Mouse (Mus musculus) limb, embryonic 14.5 days (tissue): ENCODE data around the gene Ap1b1. TPM values are rescaled to one million over a fixed set of nuclear protein-coding genes. Genes with fewer than 3 reads are reported as not detected.

Source experiments
- ATAC-seq: fragments of 200-750 bp; cut with Nextera tagmentation; 2 replicates; pipeline ENCODE4 v1.8.0; 2017; ENCODE audit warnings: low read depth, moderate number of reproducible peaks, moderate TSS enrichment; ENCODE audit not compliant: low FRiP score
- DNase-seq: peaks from one replicate; pipeline ENCODE4 v3.0.0-alpha.2; 2015; ENCODE audit warnings: low spot score
- H3K27ac ChIP-seq: fragments of 300-500 bp; sonication (generic); replicated peaks from 2 replicates; pipeline ENCODE4 v1.5.1; 2014; ENCODE audit warnings: low read depth, mild to moderate bottlenecking, low read length, moderate library complexity, mixed read lengths
- H3K27me3 ChIP-seq: fragments of 300-500 bp; sonication (generic); 2 replicates; pipeline ENCODE4 v1.6.1; 2014; ENCODE audit warnings: low read length, mixed read lengths; ENCODE audit not compliant: control insufficient read depth, insufficient read depth
- H3K36me3 ChIP-seq: fragments of 300-500 bp; sonication (generic); 2 replicates; pipeline ENCODE4 v1.6.1; 2014; ENCODE audit warnings: mild to moderate bottlenecking, low read length, moderate library complexity, mixed read lengths; ENCODE audit not compliant: control insufficient read depth, insufficient read depth
- H3K4me1 ChIP-seq: fragments of 300-500 bp; sonication (generic); 2 replicates; pipeline ENCODE4 v1.6.1; 2014; ENCODE audit warnings: antibody characterized with exemption, low read length, mixed read lengths; ENCODE audit not compliant: control insufficient read depth, insufficient read depth
- H3K4me2 ChIP-seq: fragments of 300-500 bp; sonication (generic); replicated peaks from 2 replicates; pipeline ENCODE4 v1.6.1; 2014; ENCODE audit warnings: low read depth, mild to moderate bottlenecking, low read length, moderate library complexity; ENCODE audit not compliant: severe bottlenecking
- H3K4me3 ChIP-seq: fragments of 300-500 bp; sonication (generic); replicated peaks from 2 replicates; pipeline ENCODE4 v1.5.1; 2014; ENCODE audit warnings: low read length
- H3K9ac ChIP-seq: fragments of 300-500 bp; sonication (generic); 2 replicates; pipeline ENCODE4 v1.6.1; 2014; ENCODE audit warnings: mild to moderate bottlenecking, low read depth, low read length, moderate library complexity; ENCODE audit not compliant: severe bottlenecking
- H3K9me3 ChIP-seq: fragments of 300-500 bp; sonication (generic); 2 replicates; pipeline ENCODE4 v1.6.1; 2016; ENCODE audit warnings: low read length; ENCODE audit not compliant: control insufficient read depth
- POLR2A ChIP-seq: fragments of 200-500 bp; IDR thresholded peaks from 2 replicates; pipeline ENCODE4 v1.8.0; 2012; ENCODE audit warnings: inconsistent platforms, mild to moderate bottlenecking, moderate library complexity, borderline replicate concordance; ENCODE audit not compliant: insufficient read depth, insufficient read length; ENCODE audit errors: extremely low read depth
- WGBS: fragments of 180-500 bp; shearing (Covaris S2); extraction: QIAGEN DNeasy Blood & Tissue Kit; methylation state at CpG from one replicate; pipeline ENCODE4 v1.1.7; 2014; 5-methylcytosine and 5-hydroxymethylcytosine counted together
- polyA plus RNA-seq, 2 experiments: library from polyadenylated mRNA; depleted of rRNA in 1 of 2; stranded (reverse) in 1 of 2; unstranded in 1 of 2; fragments of >200 nt; fragmentation: Nextera tagmentation in 1 of 2; extraction: Ambion mirVana in 1 of 2; gene quantifications; 2 replicates each; pipeline versions ENCODE4 v1.2.1 to v1.2.3; 2012 to 2014

Gene Ap1b1
- polyA plus RNA-seq, 2 experiments: 49.0 to 52.0 TPM

DNA sequence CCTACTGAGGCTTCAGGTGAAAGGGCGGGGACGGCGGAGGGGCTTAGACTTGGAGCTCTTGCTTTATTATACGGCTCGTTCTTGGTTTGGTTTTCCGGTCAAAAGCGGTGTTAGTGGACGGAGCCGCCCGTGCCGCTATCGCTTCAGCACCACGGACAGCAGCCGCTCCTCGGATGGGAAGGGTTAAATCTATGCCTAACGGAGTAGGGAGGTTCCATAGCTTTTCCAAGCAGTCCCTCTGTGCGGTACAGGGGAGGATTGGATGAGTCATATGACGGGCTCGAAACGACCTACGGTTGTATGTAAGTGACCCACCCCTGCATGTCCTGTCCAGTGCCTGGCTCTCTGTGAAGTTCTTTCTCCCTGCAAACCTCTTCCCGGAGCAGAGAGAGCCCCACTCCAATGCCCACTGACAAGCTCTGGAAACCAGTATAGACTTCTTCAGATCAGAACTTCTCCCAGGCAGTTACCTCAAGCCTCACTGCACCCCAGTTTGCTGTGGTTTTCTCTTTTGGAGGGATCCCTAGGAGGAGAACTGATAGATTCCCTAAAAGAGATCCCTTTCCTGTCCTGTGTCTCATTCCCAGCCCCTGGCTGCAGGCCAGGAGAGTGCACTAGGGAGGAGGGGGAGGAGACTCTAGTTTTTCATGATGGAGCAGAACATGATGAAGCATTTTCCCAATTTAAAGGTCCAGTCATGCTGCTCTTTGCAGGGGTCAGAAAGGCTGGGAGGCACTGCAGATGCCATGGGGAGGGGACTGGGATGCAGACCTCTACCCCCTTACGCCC is 37.2 kb upstream of the Ap1b1 start:
- 4% methylated on average over 23 of the region's 23 CpGs for WGBS
- Histone ChIP-seq H3K36me3 (no peaks in the 10 kb centered on the region), H3K4me1 (no peaks in the 10 kb centered on the region; the same call in 1 of the 2 replicates), H3K9me3 (no peaks in the 10 kb centered on the region), H3K4me3 (no peak overlapping the region), H3K27me3 (peaks cover 69% of the 10 kb centered on the region), H3K27ac (no peak overlapping the region), H3K4me2 (no peak overlapping the region), H3K9ac (no peak overlapping the region)
- TF ChIP-seq POLR2A: no peak
- peak; percentile 73 for DNase-seq
- ATAC-seq: no peak

DNA sequence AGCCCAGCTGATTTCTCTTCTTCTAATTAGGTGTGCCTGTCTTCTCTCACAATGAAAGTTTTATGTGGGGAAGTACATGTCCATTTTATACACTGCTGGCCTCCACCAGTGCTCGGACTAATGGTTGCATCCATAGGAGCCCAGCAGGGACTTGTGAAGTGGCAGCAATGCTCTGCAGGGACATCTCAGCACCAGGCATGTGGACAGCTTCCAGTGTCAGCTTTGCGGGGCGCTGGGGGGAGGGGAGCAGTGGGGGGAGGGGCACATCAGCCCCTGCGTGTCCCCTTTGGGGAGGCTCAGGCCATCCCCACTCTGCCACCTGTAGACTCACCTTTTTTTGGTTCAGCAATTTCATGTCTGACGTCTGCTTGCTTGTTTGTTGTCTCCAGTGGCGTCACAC is 33.2 kb upstream of the Ap1b1 start:
- ATAC-seq: no peak
- H3K4me2 ChIP-seq: no peak overlapping the region
- no peak for TF ChIP-seq POLR2A
- H3K27me3 ChIP-seq: peaks cover 33% of the 10 kb centered on the region
- no peaks in the 10 kb centered on the region for H3K9me3 ChIP-seq
- no peak overlapping the region for H3K9ac ChIP-seq
- no peak overlapping the region for H3K27ac ChIP-seq
- 1% methylated on average over 5 of the region's 6 CpGs for WGBS
- H3K4me1 ChIP-seq: no peaks in the 10 kb centered on the region
- H3K4me3 ChIP-seq: no peak overlapping the region
- no peaks in the 10 kb centered on the region for H3K36me3 ChIP-seq
- DNase-seq: no peak

GRCm38 (mm10) chr11:4953918-4954317 is 32.7 kb upstream of the Ap1b1 start:
- Histone ChIP-seq H3K36me3 (no peaks in the 10 kb centered on the region), H3K9me3 (no peaks in the 10 kb centered on the region), H3K9ac (no peak overlapping the region), H3K27me3 (peaks cover 27% of the 10 kb centered on the region), H3K27ac (no peak overlapping the region), H3K4me3 (no peak overlapping the region), H3K4me2 (no peak overlapping the region), H3K4me1 (no peaks in the 10 kb centered on the region)
- ATAC-seq (no peak), DNase-seq (no peak)
- no peak for TF ChIP-seq POLR2A
- whole genome bisulfite sequencing: 0% methylated on average over 8 of the region's 8 CpGs

GRCm38 (mm10) chr11:4963099-4963808 is 23.4 kb upstream of the Ap1b1 start:
- 22% methylated on average over 6 of the region's 6 CpGs for WGBS
- TF ChIP-seq POLR2A: no peak
- no peak overlapping the region for H3K9ac ChIP-seq
- no peak overlapping the region for H3K4me3 ChIP-seq
- no peaks in the 10 kb centered on the region for H3K9me3 ChIP-seq
- no peak overlapping the region for H3K4me2 ChIP-seq
- H3K27me3 ChIP-seq: no peaks in the 10 kb centered on the region
- no peaks in the 10 kb centered on the region for H3K4me1 ChIP-seq
- H3K27ac ChIP-seq: no peak overlapping the region
- no peaks in the 10 kb centered on the region for H3K36me3 ChIP-seq
- no peak for ATAC-seq
- DNase-seq: no peak

- H3K9ac ChIP-seq: no peak overlapping the region
- H3K4me2 ChIP-seq: no peak overlapping the region
- DNase-seq (no peak), ATAC-seq (no peak)
- H3K36me3 ChIP-seq: no peaks in the 10 kb centered on the region
- no peaks in the 10 kb centered on the region for H3K9me3 ChIP-seq
- 44% methylated on average over 2 of the region's 2 CpGs for WGBS
- H3K27ac ChIP-seq: no peak overlapping the region
- no peaks in the 10 kb centered on the region for H3K27me3 ChIP-seq
- no peak overlapping the region for H3K4me3 ChIP-seq
- TF ChIP-seq POLR2A: no peak
- no peaks in the 10 kb centered on the region for H3K4me1 ChIP-seq
Measured at GRCm38 (mm10) chr11:4966325-4966724, 20.3 kb upstream of the Ap1b1 start.
